Mouse (Mus musculus): Measurements from ENCODE around the gene Tenm2. TPM values are rescaled to one million over a fixed set of nuclear protein-coding genes. Genes with fewer than 3 reads are reported as not detected.

The Tenm2 gene
- polyA plus RNA-seq, 1 experiment from 2014 or later, result 1.4 TPM

DNA sequence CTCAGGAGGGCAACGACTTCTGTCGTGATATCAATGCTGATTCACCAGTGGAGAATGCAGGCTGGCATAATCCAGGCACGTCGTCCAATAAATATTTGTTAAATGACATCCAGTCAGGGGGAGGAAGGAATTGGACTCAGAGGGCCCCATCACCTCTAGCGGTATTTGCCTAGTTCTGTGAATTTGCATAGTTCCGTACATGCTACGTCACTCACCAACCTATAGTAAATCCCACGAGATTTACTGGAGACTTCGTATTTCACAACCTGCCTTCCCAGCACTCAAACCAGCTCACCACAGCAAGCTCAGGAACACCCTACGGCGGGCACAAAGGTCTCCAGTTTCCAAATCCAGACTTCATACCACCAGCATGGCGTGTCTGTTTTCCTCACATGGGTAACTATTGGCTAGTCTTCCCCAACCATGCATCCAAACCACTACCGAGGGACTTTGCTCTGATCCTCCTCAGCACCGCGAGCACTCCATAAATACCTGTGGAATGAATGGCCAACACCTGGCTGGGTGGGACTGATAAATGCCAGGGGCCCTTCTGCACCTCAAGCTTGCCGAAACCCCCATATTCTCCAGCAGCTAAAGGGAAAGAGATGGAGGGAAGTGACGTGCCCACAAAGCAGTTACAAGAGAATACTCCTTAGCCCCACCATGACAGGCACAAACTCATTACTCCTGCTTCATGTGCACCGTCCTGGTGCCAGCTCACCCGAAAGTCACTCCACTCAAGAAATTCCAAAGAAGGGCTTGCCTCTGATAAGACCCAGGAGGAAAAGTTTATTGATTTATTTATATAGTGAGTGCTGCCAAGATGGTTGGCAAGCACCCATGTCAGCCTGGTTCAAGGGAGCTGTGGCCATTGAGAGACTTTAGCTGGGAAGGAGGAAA lies 1264.7 kb downstream of the Tenm2 start:
- Histone ChIP-seq H3K4me2 (no peak overlapping the region), H3K9ac (no peak overlapping the region), H3K4me1 (replicated peaks) (peaks cover 10% of the 10 kb centered on the region), H3K9me3 (replicated peaks) (no peaks in the 10 kb centered on the region), H3K4me3 (no peak overlapping the region), H3K27ac (ENCODE audit: poor library complexity, severe bottlenecking) (no peak overlapping the region), H3K36me3 (no peaks in the 10 kb centered on the region), H3K27me3 (replicated peaks) (0 out of 2 replicates have a peak, but pooled peaks cover 5% of the 10 kb centered on the region)
- WGBS, result 75% methylated on average over 19 of the region's 19 CpGs
- ATAC-seq (ENCODE audit: insufficient number of reproducible peaks, low FRiP score), result no peak

DNA sequence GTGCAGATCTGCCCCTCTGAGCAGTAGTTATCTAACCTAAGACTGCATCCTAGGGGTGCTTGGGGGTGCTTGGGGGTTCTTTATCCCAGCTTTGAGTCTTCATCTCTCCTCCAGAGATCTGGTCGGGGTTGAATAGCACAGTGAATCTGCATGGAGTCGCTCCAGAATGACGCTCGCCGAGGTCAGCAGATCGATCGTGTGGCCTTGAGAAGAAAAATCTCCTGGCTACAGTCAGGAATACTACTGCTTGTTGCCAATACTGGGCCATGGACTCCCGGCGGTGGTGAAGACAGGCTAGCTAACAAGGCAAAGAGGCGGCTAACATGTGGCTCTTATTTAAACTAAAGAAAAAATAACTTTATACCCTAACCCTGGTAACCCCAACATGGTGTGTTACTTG lies 1267.5 kb downstream of the Tenm2 start:
- H3K9ac ChIP-seq, result no peak overlapping the region
- no peak for ATAC-seq (ENCODE audit: insufficient number of reproducible peaks, low FRiP score)
- H3K27ac ChIP-seq (ENCODE audit: poor library complexity, severe bottlenecking), result no peak overlapping the region
- 0 out of 2 replicates have a peak, but pooled peaks cover 4% of the 10 kb centered on the region for H3K27me3 ChIP-seq (replicated peaks)
- no peak overlapping the region for H3K4me2 ChIP-seq
- no peaks in the 10 kb centered on the region for H3K36me3 ChIP-seq
- 82% methylated on average over 10 of the region's 10 CpGs for WGBS
- no peaks in the 10 kb centered on the region for H3K9me3 ChIP-seq (replicated peaks)
- peaks cover 19% of the 10 kb centered on the region for H3K4me1 ChIP-seq (replicated peaks)
- no peak overlapping the region for H3K4me3 ChIP-seq

DNA sequence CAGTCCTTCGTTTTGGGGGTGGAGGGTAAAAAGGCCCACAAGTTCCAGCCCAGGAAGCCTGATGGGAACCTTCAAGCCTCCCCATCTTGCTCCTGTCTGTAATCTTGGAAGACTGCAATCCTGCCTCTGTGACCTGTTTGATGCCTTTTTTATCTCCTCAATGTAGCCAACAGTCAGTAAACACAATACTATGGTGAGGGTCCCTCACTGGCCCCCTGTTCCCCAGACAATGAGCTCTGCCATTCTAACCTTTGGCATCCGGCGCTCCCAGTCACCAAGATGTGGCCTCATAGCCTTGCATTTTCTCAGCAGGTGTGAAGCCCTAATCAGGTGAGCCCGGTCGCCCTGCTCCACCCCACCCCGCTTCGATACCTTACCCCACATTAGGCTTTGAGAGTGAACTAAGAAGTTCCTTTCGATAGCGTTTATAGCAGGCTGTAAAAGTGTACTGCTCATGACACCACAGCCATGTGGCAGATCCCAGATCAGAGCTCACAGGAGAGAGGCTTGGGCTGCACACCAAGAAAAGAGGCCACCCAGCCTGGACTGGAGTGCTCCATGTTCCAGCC lies 1271.7 kb downstream of the Tenm2 start:
- 83% methylated on average over 9 of the region's 9 CpGs for WGBS
- H3K27me3 ChIP-seq (replicated peaks), result no peaks in the 10 kb centered on the region
- ATAC-seq (ENCODE audit: insufficient number of reproducible peaks, low FRiP score), result no peak
- H3K36me3 ChIP-seq, result no peaks in the 10 kb centered on the region
- no peaks in the 10 kb centered on the region for H3K9me3 ChIP-seq (replicated peaks)
- no peak overlapping the region for H3K4me2 ChIP-seq
- no peak overlapping the region for H3K9ac ChIP-seq
- no peak overlapping the region; the same call in 1 of the 2 replicates for H3K27ac ChIP-seq (ENCODE audit: poor library complexity, severe bottlenecking)
- peaks cover 15% of the 10 kb centered on the region for H3K4me1 ChIP-seq (replicated peaks)
- H3K4me3 ChIP-seq, result no peak overlapping the region

DNA sequence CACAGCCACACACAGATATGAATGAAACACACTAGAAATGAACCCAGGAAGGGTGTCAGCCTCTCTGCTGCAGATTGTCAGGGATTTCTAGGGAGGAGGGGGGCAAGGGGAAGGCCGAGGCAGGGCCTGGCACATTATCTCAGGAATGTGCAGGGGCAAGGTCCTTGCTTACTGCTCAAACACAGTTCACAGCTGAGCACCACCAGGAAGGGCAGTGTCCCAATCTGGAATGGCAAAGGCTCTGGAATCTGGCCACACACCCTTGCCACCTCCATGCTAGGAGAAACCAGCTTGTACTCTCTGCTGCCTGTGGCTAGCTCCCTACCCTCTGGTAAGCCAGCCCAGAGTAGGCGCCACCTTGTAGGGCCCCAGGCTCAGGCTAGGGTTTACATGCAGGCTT lies 1272.2 kb downstream of the Tenm2 start:
- H3K36me3 ChIP-seq, result no peaks in the 10 kb centered on the region
- no peaks in the 10 kb centered on the region for H3K9me3 ChIP-seq (replicated peaks)
- H3K4me2 ChIP-seq, result no peak overlapping the region
- WGBS, result 41% methylated on average over 2 of the region's 2 CpGs
- H3K27me3 ChIP-seq (replicated peaks), result no peaks in the 10 kb centered on the region
- H3K9ac ChIP-seq, result no peak overlapping the region
- H3K4me3 ChIP-seq, result no peak overlapping the region
- ATAC-seq (ENCODE audit: insufficient number of reproducible peaks, low FRiP score), result no peak
- H3K27ac ChIP-seq (ENCODE audit: poor library complexity, severe bottlenecking), result no peak overlapping the region; the same call in 1 of the 2 replicates
- peaks cover 15% of the 10 kb centered on the region for H3K4me1 ChIP-seq (replicated peaks)

DNA sequence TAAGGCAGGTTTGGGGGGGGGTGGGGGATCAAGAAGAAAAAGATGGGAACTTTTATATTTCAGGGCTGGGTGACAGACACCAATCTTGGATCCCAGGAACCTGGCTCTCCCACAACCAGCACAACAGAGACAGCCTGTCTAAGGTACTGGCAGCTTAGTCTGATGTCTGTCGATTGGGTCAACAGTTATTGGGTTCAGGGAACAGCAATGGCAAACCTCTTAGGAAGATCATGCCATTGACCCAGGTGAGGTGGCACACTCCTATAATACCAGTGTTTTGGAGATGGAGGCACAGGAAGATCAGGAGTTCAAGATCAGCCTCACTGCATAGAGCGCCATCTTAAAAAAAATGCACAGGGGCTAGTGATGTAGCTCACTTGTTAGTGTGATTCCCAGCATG lies 1273.3 kb downstream of the Tenm2 start:
- H3K4me1 ChIP-seq (replicated peaks), result peaks cover 15% of the 10 kb centered on the region
- no peak overlapping the region for H3K27ac ChIP-seq (ENCODE audit: poor library complexity, severe bottlenecking)
- 83% methylated on average over 2 of the region's 2 CpGs for WGBS
- H3K9me3 ChIP-seq (replicated peaks), result no peaks in the 10 kb centered on the region
- H3K27me3 ChIP-seq (replicated peaks), result no peaks in the 10 kb centered on the region
- no peak overlapping the region for H3K4me3 ChIP-seq
- no peak overlapping the region for H3K4me2 ChIP-seq
- no peak for ATAC-seq (ENCODE audit: insufficient number of reproducible peaks, low FRiP score)
- H3K9ac ChIP-seq, result no peak overlapping the region
- H3K36me3 ChIP-seq, result no peaks in the 10 kb centered on the region

DNA sequence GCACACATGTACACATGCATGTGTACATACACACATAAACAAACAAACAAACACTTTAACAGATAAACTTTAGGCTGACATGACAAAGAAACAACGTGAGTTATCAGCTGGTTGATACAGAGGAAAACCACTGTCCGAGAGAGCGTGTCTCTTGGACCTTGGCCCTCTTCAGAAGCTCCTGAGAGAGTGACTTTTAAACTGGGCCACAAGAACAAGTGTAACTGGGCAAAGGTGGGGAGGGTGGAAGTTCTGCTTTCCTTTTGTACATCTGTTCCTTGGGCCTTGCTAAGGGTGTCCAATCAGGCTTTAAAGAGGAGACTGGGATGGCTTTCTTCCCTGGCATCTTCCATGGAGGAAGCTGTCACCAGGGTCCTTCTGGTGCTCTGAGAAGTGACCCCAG lies 1276.5 kb downstream of the Tenm2 start:
- H3K9ac ChIP-seq, result no peak overlapping the region
- no peak overlapping the region for H3K27ac ChIP-seq (ENCODE audit: poor library complexity, severe bottlenecking)
- H3K4me3 ChIP-seq, result no peak overlapping the region
- peaks cover 19% of the 10 kb centered on the region for H3K4me1 ChIP-seq (replicated peaks)
- no peaks in the 10 kb centered on the region for H3K36me3 ChIP-seq
- H3K9me3 ChIP-seq (replicated peaks), result no peaks in the 10 kb centered on the region
- no peak overlapping the region for H3K4me2 ChIP-seq
- no peak for ATAC-seq (ENCODE audit: insufficient number of reproducible peaks, low FRiP score)
- H3K27me3 ChIP-seq (replicated peaks), result no peaks in the 10 kb centered on the region
- WGBS, result 77% methylated on average over 3 of the region's 3 CpGs

Measured in heart, embryonic 12.5 days (tissue).